Mouse (Mus musculus): ENCODE data around the gene Foxn3. TPM values are rescaled to one million over a fixed set of nuclear protein-coding genes. Genes with fewer than 3 reads are reported as not detected.

Gene Foxn3
- total and polyA plus RNA-seq, 3 experiments: 9.7 to 26.8 (median 11.0) TPM

DNA sequence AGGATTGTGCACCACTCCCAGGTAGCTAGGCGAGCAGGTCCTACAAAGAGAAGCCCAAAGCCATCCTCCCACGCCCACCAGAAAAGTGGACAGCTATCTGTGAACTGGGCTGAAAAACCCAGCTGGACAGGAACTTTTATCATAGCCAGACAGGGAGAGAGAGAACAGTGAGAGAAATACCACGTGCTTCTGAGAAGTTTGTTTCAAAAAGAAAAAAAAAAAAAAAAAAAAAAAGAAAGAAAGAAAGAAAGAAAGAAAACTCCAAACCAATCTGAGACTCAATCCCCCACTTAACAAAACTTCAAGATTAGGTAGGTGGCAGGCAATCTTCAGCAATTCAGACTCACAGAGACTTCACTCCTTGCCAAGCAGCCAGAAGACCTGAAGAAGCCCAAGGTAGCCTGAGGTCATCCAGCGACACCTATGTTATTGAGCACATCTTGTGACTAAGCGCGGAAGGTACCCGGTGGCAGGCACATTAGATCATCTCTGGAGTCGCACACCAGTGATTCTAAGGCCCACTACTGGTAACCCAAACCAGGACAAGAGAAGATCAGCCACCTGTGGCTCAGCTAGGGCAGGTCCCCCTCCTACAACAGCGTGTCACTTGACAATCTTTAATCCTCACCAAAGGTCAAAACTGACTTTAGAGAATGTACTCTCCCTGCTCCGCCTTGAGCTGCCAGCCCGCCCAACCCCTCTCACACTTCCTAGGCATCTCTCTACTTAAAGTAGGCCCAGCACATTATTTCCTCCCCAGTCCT lies 169.3 kb downstream of the Foxn3 start:
- H3K36me3 ChIP-seq (replicated peaks in 1 of 2; ENCODE audit: control insufficient read depth in 1 of 2, insufficient read depth in 1 of 2, low read length in 1 of 2): peaks cover 0 to 11% of the 10 kb centered on the region in 2 experiments
- H3K9me3 ChIP-seq (replicated peaks; ENCODE audit: low read length): peaks cover 9% of the 10 kb centered on the region
- no peak overlapping the region for H3K27ac ChIP-seq (ENCODE audit: insufficient read depth, low read depth)
- in situ Hi-C loops (cut with MboI; ENCODE audit: low pct_ligation_motif_present, low pct_unique_long_range_greater_than_20kb, low sequenced_read_pairs) (loop anchor here (10.0 kb wide), 2 partner anchors 151 to 299 kb away; no protein-coding TSS in a partner anchor), dilution Hi-C loops (cut with MboI; ENCODE audit: extremely low pct_ligation_motif_present, extremely low pct_unique_long_range_greater_than_20kb, low sequenced_read_pairs) (no loop called here)
- peak; percentile 67 for DNase-seq (ENCODE audit: extremely low read depth)
- H3K27me3 ChIP-seq (replicated peaks): no peaks in the 10 kb centered on the region
- TF ChIP-seq IRF4 (IDR thresholded peaks at IDR 0.05; ENCODE audit: low read depth, low read length): no peak
- no peak for TF ChIP-seq JUN (IDR thresholded peaks at IDR 0.05; ENCODE audit: insufficient read depth, low read depth, low read length)
- TF ChIP-seq ZC3H11A (IDR thresholded peaks at IDR 0.05; ENCODE audit: low read depth, low read length): no peak
- no peak for TF ChIP-seq CHD2 (IDR thresholded peaks at IDR 0.05; ENCODE audit: low read length)
- no peak for TF ChIP-seq USF2 (conservative IDR thresholded peaks at IDR 0.05; ENCODE audit: low read depth, low read length)
- no peak for TF ChIP-seq ZMIZ1 (IDR thresholded peaks at IDR 0.05; ENCODE audit: low read depth, low read length)
- no peak for TF ChIP-seq NRF1 (IDR thresholded peaks at IDR 0.05; ENCODE audit: low read depth, low read length)
- no peak for TF ChIP-seq KAT2A (IDR thresholded peaks at IDR 0.05; ENCODE audit: insufficient replicate concordance, low read length)
- TF ChIP-seq ZNF384 (IDR thresholded peaks at IDR 0.05; ENCODE audit: low read depth, low read length): peak; percentile 77
- TF ChIP-seq HCFC1 (IDR thresholded peaks at IDR 0.05; ENCODE audit: low read depth, low read length): no peak
- TF ChIP-seq MAX (IDR thresholded peaks at IDR 0.05; ENCODE audit: low read length): 0 out of 2 replicates have a peak, but pooled peaks have one; percentile 50
- no peak; the same call in 1 of the 2 replicates for TF ChIP-seq TBP (conservative IDR thresholded peaks at IDR 0.05; ENCODE audit: low read depth, low read length)
- 0 out of 2 replicates have a peak, but pooled peaks have one; percentile 34 for TF ChIP-seq MXI1 (IDR thresholded peaks at IDR 0.05; ENCODE audit: low read depth, low read length)
- no peak for TF ChIP-seq MAZ (IDR thresholded peaks at IDR 0.05; ENCODE audit: low read depth, low read length)
- no peak for TF ChIP-seq E2F4 (IDR thresholded peaks at IDR 0.05; ENCODE audit: insufficient replicate concordance, low read depth, low read length)
- TF ChIP-seq EP300 (IDR thresholded peaks at IDR 0.05; ENCODE audit: low read length): no peak
- peak; percentile 14; the same call in 1 of the 2 replicates for TF ChIP-seq JUND (conservative IDR thresholded peaks at IDR 0.05; ENCODE audit: low read depth, low read length)
- TF ChIP-seq MYC (IDR thresholded peaks at IDR 0.05; ENCODE audit: low read depth, low read length): peak; percentile 59; the same call in 1 of the 2 replicates
- TF ChIP-seq PAX5 (IDR thresholded peaks at IDR 0.05; ENCODE audit: low read length): no peak
- no peak for TF ChIP-seq POLR2A (IDR thresholded peaks at IDR 0.05; ENCODE audit: low read depth, low read length)
- TF ChIP-seq CTCF (conservative IDR thresholded peaks at IDR 0.05 in 1 of 2, IDR thresholded peaks at IDR 0.05 in 1 of 2; ENCODE audit: low read depth in 2 of 2, low read length in 2 of 2): no peak
- TF ChIP-seq RAD21 (IDR thresholded peaks at IDR 0.05; ENCODE audit: low read depth, low read length): no peak; the same call in 1 of the 2 replicates
- TF ChIP-seq UBTF (IDR thresholded peaks at IDR 0.05; ENCODE audit: low read depth, low read length): no peak
- no peak; the same call in 1 of the 2 replicates for TF ChIP-seq NELFE (IDR thresholded peaks at IDR 0.05; ENCODE audit: low read depth, low read length)
- TF ChIP-seq MEF2A (IDR thresholded peaks at IDR 0.05; ENCODE audit: borderline replicate concordance, low read depth, low read length): no peak
- peak; percentile 40; the same call in 1 of the 2 replicates for TF ChIP-seq ETS1 (conservative IDR thresholded peaks at IDR 0.05; ENCODE audit: low read depth, low read length)
- no peak for TF ChIP-seq TCF12 (IDR thresholded peaks at IDR 0.05; ENCODE audit: low read depth, low read length)
- no peak for TF ChIP-seq SMC3 (IDR thresholded peaks at IDR 0.05; ENCODE audit: low read depth, low read length)
- no peak for TF ChIP-seq USF1 (IDR thresholded peaks at IDR 0.05; ENCODE audit: low read depth, low read length)
- TF ChIP-seq GABPA (IDR thresholded peaks at IDR 0.05; ENCODE audit: insufficient replicate concordance, low read depth, low read length): no peak
- TF ChIP-seq ELF1 (IDR thresholded peaks at IDR 0.05; ENCODE audit: low read depth, low read length): no peak
- no peak for TF ChIP-seq MAFK (IDR thresholded peaks at IDR 0.05; ENCODE audit: insufficient replicate concordance, low read length)
- TF ChIP-seq POLR2AphosphoS2 (IDR thresholded peaks at IDR 0.05; ENCODE audit: low read depth, low read length): no peak
- no peak for TF ChIP-seq BHLHE40 (IDR thresholded peaks at IDR 0.05; ENCODE audit: low read depth, low read length)
- no peak for TF ChIP-seq RCOR1 (conservative IDR thresholded peaks at IDR 0.05; ENCODE audit: low read depth, low read length)
- TF ChIP-seq SIN3A (IDR thresholded peaks at IDR 0.05; ENCODE audit: low read length): peak; percentile 47; the same call in 1 of the 2 replicates
- TF ChIP-seq ZKSCAN1 (IDR thresholded peaks at IDR 0.05; ENCODE audit: borderline replicate concordance, low read depth, low read length): no peak
- TF ChIP-seq CHD1 (IDR thresholded peaks at IDR 0.05; ENCODE audit: low read depth, low read length): no peak
- H3K4me1 ChIP-seq (ENCODE audit: control insufficient read depth in 1 of 2, insufficient read depth in 2 of 2): peaks cover 4 to 24% of the 10 kb centered on the region in 2 experiments; a peak in 3 of 4 replicates
- H3K4me2 ChIP-seq (ENCODE audit: insufficient read depth, low read depth, poor library complexity, severe bottlenecking): peak overlapping the region; percentile 72
- H3K9ac ChIP-seq (ENCODE audit: insufficient read depth, low read depth): 0 out of 2 replicates have a peak overlapping the region, but pooled peaks have one; percentile 68
- 0 out of 2 replicates have a peak, but pooled peaks cover 8% of the 10 kb centered on the region for H3K79me2 ChIP-seq (replicated peaks; ENCODE audit: control insufficient read depth, extremely low read depth, insufficient read depth, poor library complexity, severe bottlenecking)
- H3K4me3 ChIP-seq (replicated peaks in 1 of 3; ENCODE audit: low read depth in 2 of 3, low read length in 2 of 3, poor library complexity in 1 of 3): peak overlapping the region in 2 of 3 experiments; percentile 89 to 94

Measured in CH12.LX (cell line).